Mouse (Mus musculus): Measurements from ENCODE around the gene Aip.

DNA sequence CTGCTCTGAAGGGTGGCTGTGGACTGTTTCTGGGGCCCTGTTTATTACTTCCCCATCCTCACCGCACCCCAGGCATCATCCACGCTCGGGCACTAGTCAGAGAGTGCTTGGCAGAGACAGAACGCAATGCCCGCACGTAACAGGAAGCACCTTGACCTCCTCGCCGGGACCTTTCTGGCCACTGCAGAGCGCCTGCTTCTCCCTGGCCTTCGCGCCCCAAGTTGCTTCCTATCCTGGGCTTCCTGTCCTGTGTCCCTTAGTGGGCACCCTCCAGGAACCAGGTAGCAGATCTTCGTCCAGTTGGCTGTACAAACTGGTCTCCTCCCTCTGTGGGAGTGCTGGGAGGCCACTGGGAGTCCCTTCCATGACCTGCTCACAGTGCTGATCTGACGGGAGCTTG lies 27.2 kb downstream of the Aip start:
- TF ChIP-seq EP300 (IDR thresholded peaks at IDR 0.05) (no peak), CTCF (IDR thresholded peaks at IDR 0.05) (no peak)
